Mouse (Mus musculus) midbrain, embryonic 15.5 days (tissue): ENCODE measurements around the gene Tpst1. TPM values are rescaled to one million over a fixed set of nuclear protein-coding genes. Genes with fewer than 3 reads are reported as not detected.

ENCODE experiments used
- ATAC-seq: fragments of 200-750 bp; cut with Nextera tagmentation; replicated peaks from 2 replicates; pipeline ENCODE4 v1.8.0; 2017; ENCODE audit warnings: moderate TSS enrichment
- H3K27ac ChIP-seq: fragments of 300-500 bp; sonication (generic); 2 replicates; pipeline ENCODE4 v1.5.1; 2015; ENCODE audit warnings: mild to moderate bottlenecking, inconsistent platforms
- H3K27me3 ChIP-seq: fragments of 300-500 bp; sonication (generic); replicated peaks from 2 replicates; pipeline ENCODE4 v1.6.1; 2015; ENCODE audit warnings: inconsistent platforms
- H3K36me3 ChIP-seq: fragments of 300-500 bp; sonication (generic); replicated peaks from 2 replicates; pipeline ENCODE4 v1.6.1; 2015; ENCODE audit warnings: inconsistent platforms
- H3K4me1 ChIP-seq: fragments of 300-500 bp; sonication (generic); 2 replicates; pipeline ENCODE4 v1.6.1; 2015; ENCODE audit warnings: inconsistent platforms
- H3K4me2 ChIP-seq: fragments of 300-500 bp; sonication (generic); 2 replicates; pipeline ENCODE4 v1.6.1; 2015; ENCODE audit warnings: inconsistent platforms, mild to moderate bottlenecking, moderate library complexity
- H3K4me3 ChIP-seq: fragments of 300-500 bp; sonication (generic); 2 replicates; pipeline ENCODE4 v1.5.1; 2015; ENCODE audit warnings: mild to moderate bottlenecking, inconsistent platforms
- H3K9ac ChIP-seq: fragments of 300-500 bp; sonication (generic); 2 replicates; pipeline ENCODE4 v1.6.1; 2015; ENCODE audit warnings: mild to moderate bottlenecking, inconsistent platforms
- H3K9me3 ChIP-seq: fragments of 300-500 bp; sonication (generic); 2 replicates; pipeline ENCODE4 v1.6.1; 2016; ENCODE audit warnings: inconsistent platforms
- WGBS: fragments of 180-500 bp; shearing (Covaris S2); methylation state at CpG from one replicate; pipeline ENCODE4 v1.1.7; 2015; ENCODE audit warnings: mixed read lengths; 5-methylcytosine and 5-hydroxymethylcytosine counted together
- polyA plus RNA-seq: library from polyadenylated mRNA; unstranded; fragments of >200 nt; fragmentation: Nextera tagmentation; extraction: Ambion mirVana; gene quantifications from 2 replicates; pipeline ENCODE4 v1.2.1, GENCODE M21; 2015

Gene Tpst1
- polyA plus RNA-seq, 1 experiment from 2014 or later = 54.7 TPM

DNA sequence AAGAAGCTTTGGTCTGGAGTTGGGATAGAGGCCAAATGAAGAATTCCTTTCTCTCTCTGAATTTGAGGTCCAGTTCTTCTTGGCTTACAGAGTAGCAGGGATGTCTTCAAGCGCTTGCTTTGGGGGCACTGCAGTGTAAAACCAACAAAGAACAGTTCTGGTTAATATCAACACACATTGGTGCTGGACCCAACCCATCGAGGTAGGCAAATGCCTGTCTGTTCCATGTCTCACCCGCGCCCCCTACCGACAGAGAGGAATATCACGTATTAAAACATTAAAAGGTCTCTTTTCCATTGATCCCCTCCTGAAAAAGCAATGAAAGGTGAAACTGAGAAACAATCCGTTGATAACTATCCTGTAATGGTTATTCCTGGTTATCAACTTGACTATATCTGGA, 90.5 kb downstream of the Tpst1 start:
- Histone ChIP-seq H3K27ac (no peak overlapping the region), H3K4me1 (no peaks in the 10 kb centered on the region), H3K9me3 (no peaks in the 10 kb centered on the region), H3K9ac (no peak overlapping the region), H3K27me3 (no peaks in the 10 kb centered on the region), H3K4me3 (no peak overlapping the region), H3K4me2 (no peak overlapping the region), H3K36me3 (no peaks in the 10 kb centered on the region)
- no peak for ATAC-seq
- 3% methylated on average over 7 of the region's 7 CpGs for WGBS

GRCm38 (mm10) chr5:130165213-130165612, 92.1 kb downstream of the Tpst1 start:
- H3K36me3 ChIP-seq = no peaks in the 10 kb centered on the region
- H3K27me3 ChIP-seq = no peaks in the 10 kb centered on the region
- no peak overlapping the region for H3K9ac ChIP-seq
- no peak overlapping the region for H3K27ac ChIP-seq
- no peak overlapping the region for H3K4me2 ChIP-seq
- H3K4me3 ChIP-seq = no peak overlapping the region
- H3K9me3 ChIP-seq = no peaks in the 10 kb centered on the region
- H3K4me1 ChIP-seq = no peaks in the 10 kb centered on the region
- no peak for ATAC-seq
- 80% methylated on average over 4 of the region's 4 CpGs for WGBS

GRCm38 (mm10) chr5:130169109-130169508, 96.0 kb downstream of the Tpst1 start:
- peaks cover 27% of the 10 kb centered on the region for H3K4me1 ChIP-seq
- no peak overlapping the region for H3K9ac ChIP-seq
- ATAC-seq = no peak
- no peaks in the 10 kb centered on the region for H3K36me3 ChIP-seq
- H3K27me3 ChIP-seq = no peaks in the 10 kb centered on the region
- 77% methylated on average over 6 of the region's 6 CpGs for WGBS
- H3K27ac ChIP-seq = no peak overlapping the region
- no peaks in the 10 kb centered on the region for H3K9me3 ChIP-seq
- H3K4me2 ChIP-seq = no peak overlapping the region
- H3K4me3 ChIP-seq = no peak overlapping the region

GRCm38 (mm10) chr5:130170666-130171422, 97.7 kb downstream of the Tpst1 start:
- Histone ChIP-seq H3K27me3 (no peaks in the 10 kb centered on the region), H3K4me3 (peak overlapping the region; percentile 94), H3K9ac (peak overlapping the region; percentile 80), H3K4me1 (peaks cover 27% of the 10 kb centered on the region), H3K36me3 (no peaks in the 10 kb centered on the region), H3K9me3 (no peaks in the 10 kb centered on the region), H3K4me2 (peak overlapping the region; percentile 76), H3K27ac (peak overlapping the region; percentile 88)
- 16% methylated on average over 6 of the region's 6 CpGs for whole genome bisulfite sequencing
- no peak for ATAC-seq

- peaks cover 27% of the 10 kb centered on the region for H3K4me1 ChIP-seq
- 0% methylated on average over 55 of the region's 62 CpGs for WGBS
- peak within 1 kb of the TSS; percentile 76 for H3K4me2 ChIP-seq
- H3K27ac ChIP-seq = peak within 1 kb of the TSS; percentile 88
- H3K36me3 ChIP-seq = no peaks in the 10 kb centered on the region
- no peaks in the 10 kb centered on the region for H3K27me3 ChIP-seq
- H3K4me3 ChIP-seq = peak within 1 kb of the TSS; percentile 94
- peak within 1 kb of the TSS; percentile 80 for H3K9ac ChIP-seq
- ATAC-seq = peak; percentile 95
- no peaks in the 10 kb centered on the region for H3K9me3 ChIP-seq
Observed at GRCm38 (mm10) chr5:130171423-130171954, 98.4 kb downstream of the Tpst1 start, which contains the start of gene Rabgef1. Rabgef1 (plus strand) TSS chr5:130171798.

GRCm38 (mm10) chr5:130171956-130172601, 99.0 kb downstream of the Tpst1 start:
- peak overlapping the region; percentile 88 for H3K27ac ChIP-seq
- H3K4me1 ChIP-seq = peaks cover 27% of the 10 kb centered on the region
- H3K9me3 ChIP-seq = no peaks in the 10 kb centered on the region
- peak overlapping the region; percentile 80 for H3K9ac ChIP-seq
- no peaks in the 10 kb centered on the region for H3K27me3 ChIP-seq
- peak overlapping the region; percentile 94 for H3K4me3 ChIP-seq
- H3K4me2 ChIP-seq = peak overlapping the region; percentile 76
- 1% methylated on average over 46 of the region's 46 CpGs for WGBS
- ATAC-seq = peak; percentile 84
- H3K36me3 ChIP-seq = no peaks in the 10 kb centered on the region

GRCm38 (mm10) chr5:130173012-130173411, 99.9 kb downstream of the Tpst1 start:
- no peaks in the 10 kb centered on the region for H3K9me3 ChIP-seq
- peak overlapping the region; percentile 80; the same call in 1 of the 2 replicates for H3K9ac ChIP-seq
- H3K4me2 ChIP-seq = peak overlapping the region; percentile 76
- H3K4me1 ChIP-seq = peaks cover 27% of the 10 kb centered on the region
- 96% methylated on average over 4 of the region's 4 CpGs for WGBS
- H3K36me3 ChIP-seq = no peaks in the 10 kb centered on the region
- H3K4me3 ChIP-seq = peak overlapping the region; percentile 94
- H3K27ac ChIP-seq = no peak overlapping the region
- ATAC-seq = no peak
- H3K27me3 ChIP-seq = no peaks in the 10 kb centered on the region

DNA sequence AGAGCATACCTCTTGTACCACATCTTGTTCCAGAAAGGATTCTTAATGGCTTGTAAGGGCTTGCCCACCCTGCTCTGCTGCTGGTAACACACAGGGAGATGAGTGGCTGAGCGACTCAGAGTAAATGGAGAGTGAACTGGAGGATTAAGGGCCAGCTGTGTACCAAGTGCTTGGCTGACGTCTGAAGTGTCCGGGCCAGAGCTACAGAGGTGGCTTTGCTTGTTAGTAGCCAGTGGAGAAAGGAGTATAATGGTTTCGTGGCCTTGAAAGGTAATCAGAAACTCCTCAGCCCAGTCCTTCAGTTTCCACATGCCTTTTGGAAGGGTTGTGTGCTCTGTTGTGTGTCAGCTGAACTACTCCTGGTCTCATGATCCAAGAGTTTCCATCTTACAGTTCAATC, 104.7 kb downstream of the Tpst1 start:
- H3K27ac ChIP-seq = no peak overlapping the region
- 45% methylated on average over 4 of the region's 4 CpGs for WGBS
- H3K27me3 ChIP-seq = no peaks in the 10 kb centered on the region
- ATAC-seq = no peak
- H3K4me1 ChIP-seq = peaks cover 13% of the 10 kb centered on the region
- no peaks in the 10 kb centered on the region for H3K36me3 ChIP-seq
- no peaks in the 10 kb centered on the region for H3K9me3 ChIP-seq
- no peak overlapping the region for H3K4me3 ChIP-seq
- no peak overlapping the region for H3K4me2 ChIP-seq
- no peak overlapping the region for H3K9ac ChIP-seq

- H3K27me3 ChIP-seq = no peaks in the 10 kb centered on the region
- no peak overlapping the region for H3K4me2 ChIP-seq
- no peaks in the 10 kb centered on the region for H3K4me1 ChIP-seq
- no peaks in the 10 kb centered on the region for H3K36me3 ChIP-seq
- ATAC-seq = no peak
- no peak overlapping the region for H3K4me3 ChIP-seq
- no peak overlapping the region for H3K27ac ChIP-seq
- no peaks in the 10 kb centered on the region for H3K9me3 ChIP-seq
- WGBS = 70% methylated on average over 7 of the region's 7 CpGs
- H3K9ac ChIP-seq = no peak overlapping the region
Observed at GRCm38 (mm10) chr5:130180362-130180761, 107.2 kb downstream of the Tpst1 start.

DNA sequence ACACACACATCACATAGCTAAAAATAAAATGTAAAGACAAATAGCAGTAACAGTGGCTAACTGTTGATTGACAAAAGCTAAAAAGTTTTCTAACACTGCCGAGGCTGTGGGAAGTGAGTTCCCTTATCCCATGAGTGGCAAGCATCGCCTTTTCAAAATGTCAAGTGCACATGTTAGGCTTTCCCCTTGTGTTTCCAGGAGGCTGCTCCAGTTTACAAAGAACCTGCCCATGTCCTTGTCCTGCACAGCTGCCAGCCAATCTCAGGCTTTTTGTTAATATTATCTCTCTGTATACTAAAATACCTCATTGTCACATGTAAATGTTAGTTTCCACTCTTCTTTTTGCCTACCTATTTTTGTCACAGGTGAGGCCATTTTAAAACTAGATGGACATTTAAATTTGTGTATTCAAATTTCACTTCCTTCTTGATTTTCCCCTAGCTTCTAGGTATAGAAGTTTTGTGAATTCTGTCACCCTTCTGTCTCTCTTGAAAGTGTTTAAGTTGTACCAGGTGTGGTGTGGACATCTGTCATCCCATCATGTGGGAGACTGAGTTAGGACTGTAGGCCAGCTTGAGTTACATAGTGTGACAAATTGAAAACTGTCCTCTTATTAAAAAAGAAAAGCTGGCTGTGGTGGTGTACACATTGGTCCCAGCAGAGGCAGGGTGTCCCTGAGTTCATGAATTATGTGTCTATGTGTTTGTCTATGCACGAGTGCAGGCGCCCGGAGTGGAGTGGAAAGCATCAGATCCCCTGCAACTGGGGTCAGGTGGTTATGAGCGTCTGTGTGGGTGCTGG, 108.8 kb downstream of the Tpst1 start:
- WGBS = 88% methylated on average over 6 of the region's 6 CpGs
- Histone ChIP-seq H3K4me3 (no peak overlapping the region), H3K4me2 (no peak overlapping the region), H3K27ac (no peak overlapping the region), H3K4me1 (peaks cover 8% of the 10 kb centered on the region), H3K36me3 (no peaks in the 10 kb centered on the region), H3K27me3 (no peaks in the 10 kb centered on the region), H3K9me3 (no peaks in the 10 kb centered on the region), H3K9ac (no peak overlapping the region)
- ATAC-seq = no peak

- WGBS = 86% methylated on average over 3 of the region's 3 CpGs
- Histone ChIP-seq H3K9me3 (no peaks in the 10 kb centered on the region), H3K36me3 (no peaks in the 10 kb centered on the region), H3K4me1 (peaks cover 13% of the 10 kb centered on the region), H3K27me3 (no peaks in the 10 kb centered on the region), H3K4me3 (no peak overlapping the region), H3K4me2 (no peak overlapping the region), H3K27ac (no peak overlapping the region), H3K9ac (no peak overlapping the region)
- no peak for ATAC-seq
Observed at GRCm38 (mm10) chr5:130182541-130182821, 109.4 kb downstream of the Tpst1 start.

- Histone ChIP-seq H3K27me3 (no peaks in the 10 kb centered on the region), H3K4me3 (no peak overlapping the region), H3K4me1 (peaks cover 15% of the 10 kb centered on the region), H3K27ac (no peak overlapping the region), H3K36me3 (no peaks in the 10 kb centered on the region; the same call in 1 of the 2 replicates), H3K9me3 (no peaks in the 10 kb centered on the region), H3K4me2 (no peak overlapping the region), H3K9ac (no peak overlapping the region)
- no peak for ATAC-seq
- 90% methylated on average over 9 of the region's 9 CpGs for WGBS
Observed at GRCm38 (mm10) chr5:130184193-130184856, 111.2 kb downstream of the Tpst1 start.
